Mouse (Mus musculus) lung, adult 18-20 months (tissue): ENCODE results near the gene Axin1.
"Not testable (repeated sequence)": the region's sequence is repeated elsewhere in the genome, so short reads cannot be mapped to it uniquely, and the experiment has no call there.

Experiments
- DNase-seq, 2 experiments: peaks; one replicate each; pipeline ENCODE4 v3.0.0; 2022; ENCODE audit warnings: mixed read lengths in 2 of 2

The Axin1 gene

GRCm38 (mm10) chr17:26122431-26123140, 15.9 kb upstream of the Axin1 start:
- no peak for DNase-seq

DNA sequence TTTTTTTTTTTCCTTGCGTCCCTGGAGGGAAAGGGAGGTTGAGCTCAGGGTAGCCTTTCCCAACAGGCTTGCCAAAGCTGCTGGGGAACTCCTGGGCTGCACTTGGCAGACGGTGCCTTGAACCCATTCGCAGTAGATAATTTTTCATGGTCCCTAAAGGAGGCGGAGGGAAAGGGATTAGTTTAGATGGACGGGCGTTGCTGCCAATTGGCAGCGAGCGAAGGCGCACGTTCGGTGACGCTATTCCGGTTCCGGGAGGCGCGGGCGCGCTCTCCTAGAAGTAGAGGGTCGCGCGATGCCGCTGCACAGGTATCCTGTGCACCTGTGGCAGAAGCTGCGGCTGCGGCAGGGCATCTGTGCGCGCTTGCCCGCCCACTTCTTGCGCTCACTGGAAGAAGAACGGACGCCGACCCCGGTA, 15.2 kb upstream of the Axin1 start, which contains the start of gene Mrpl28:
Gene Mrpl28, plus strand, starts transcription at position 234 of the 418 bp plus-strand sequence.
- DNase-seq, result peak; percentile 91 to 93

GRCm38 (mm10) chr17:26124560-26124959, 13.9 kb upstream of the Axin1 start:
- DNase-seq, result no peak

DNA sequence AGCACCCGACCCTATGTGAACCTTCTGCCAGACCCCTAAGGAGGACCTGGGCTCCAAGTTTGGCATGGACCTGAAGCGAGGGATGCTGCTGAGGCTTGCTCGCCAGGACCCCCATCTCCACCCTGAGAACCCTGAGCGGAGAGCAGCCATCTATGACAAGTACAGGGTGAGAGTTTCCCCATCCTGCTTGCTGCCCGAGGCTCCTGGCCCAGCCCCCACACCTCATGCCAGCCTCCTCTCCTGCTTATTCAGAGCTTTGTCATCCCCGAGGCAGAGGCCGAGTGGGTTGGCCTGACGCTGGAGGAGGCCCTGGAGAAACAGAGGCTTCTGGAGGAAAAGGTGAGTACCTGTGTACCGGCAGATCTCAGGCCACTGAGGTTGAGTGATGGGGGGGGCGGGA, 13.3 kb upstream of the Axin1 start:
- DNase-seq, result no peak

DNA sequence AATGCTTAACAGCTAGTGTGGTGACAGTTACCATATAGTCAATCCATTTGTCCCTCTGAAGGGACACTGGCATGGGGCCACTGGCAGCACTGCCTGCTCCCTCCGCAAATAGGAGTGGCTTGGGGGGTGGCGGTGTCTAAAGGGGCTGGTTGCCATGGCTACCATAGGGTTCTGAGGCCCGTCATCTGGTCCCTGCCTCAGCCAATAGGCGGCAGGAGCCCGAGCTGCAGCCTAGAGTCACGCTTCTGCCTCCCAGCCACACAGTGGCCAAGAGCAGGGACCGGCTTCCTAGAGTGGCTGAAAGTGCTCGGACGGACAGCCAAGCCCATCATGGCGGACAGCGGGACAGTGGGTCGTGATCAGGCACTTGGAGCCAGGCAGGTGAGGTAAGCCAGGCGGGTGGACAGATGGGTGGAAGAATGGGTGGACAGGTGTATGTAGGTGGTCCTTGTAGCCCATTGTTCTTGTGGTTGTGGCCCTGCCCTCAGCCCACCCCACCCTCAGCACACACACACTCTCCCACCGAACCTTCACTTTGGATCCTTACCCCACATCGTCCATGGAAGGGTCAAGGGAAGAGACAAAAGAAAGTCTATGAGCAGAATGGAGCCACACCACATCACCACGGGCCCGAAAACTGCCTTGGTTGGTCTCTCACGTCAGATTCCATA, 7.3 kb upstream of the Axin1 start:
- DNase-seq, result no peak

DNA sequence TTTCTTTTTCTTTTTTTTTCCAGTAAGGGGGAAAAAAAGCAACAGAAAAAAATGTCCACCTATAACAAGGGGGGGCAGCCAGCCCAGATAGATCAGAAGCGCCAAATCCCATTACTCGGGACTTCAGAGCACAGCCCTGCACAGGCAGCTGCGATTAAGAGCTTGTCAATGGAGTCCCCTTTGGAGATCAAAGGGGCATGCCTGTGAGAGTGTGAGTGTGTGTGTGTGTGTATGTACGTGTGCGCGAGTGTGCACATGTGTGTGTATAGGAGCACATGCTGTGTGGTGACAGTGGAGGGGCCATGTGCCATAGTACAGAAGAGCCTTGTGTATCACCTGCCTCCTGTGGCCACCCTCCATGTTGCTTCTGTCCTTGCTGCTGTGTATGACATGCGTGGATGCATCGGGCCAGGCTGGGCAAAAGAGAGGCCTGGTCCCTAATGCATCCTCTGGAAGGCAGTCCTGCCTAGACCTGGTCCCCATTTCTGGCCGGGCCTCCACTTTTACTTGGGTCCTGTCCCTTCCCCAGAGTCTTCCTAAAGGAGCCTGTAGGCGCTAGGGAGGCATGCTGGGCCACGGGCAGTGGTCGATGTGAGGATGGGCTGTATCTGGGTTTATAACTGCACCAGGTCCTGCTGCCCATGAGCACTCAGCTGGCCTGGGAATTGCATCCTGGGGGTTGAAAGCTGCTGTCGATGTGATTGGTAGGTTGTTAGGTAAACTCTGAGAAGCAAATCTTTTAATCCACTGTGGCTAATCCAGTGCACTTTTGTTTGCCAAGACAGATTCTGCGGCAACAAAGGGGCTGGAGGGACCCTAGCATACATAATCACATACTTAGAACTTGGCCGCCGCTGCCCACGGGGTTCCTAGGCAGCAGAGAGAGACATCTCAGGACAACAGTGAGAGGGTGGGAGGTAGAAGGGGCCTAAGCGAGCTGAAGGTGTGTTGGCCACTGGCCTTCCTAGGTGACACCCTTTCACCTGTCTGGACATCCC, 6.3 kb upstream of the Axin1 start:
- DNase-seq, result no peak

GRCm38 (mm10) chr17:26137106-26137750, 1.3 kb upstream of the Axin1 start:
- DNase-seq, result no peak

GRCm38 (mm10) chr17:26137751-26138130, 747 bp upstream of the Axin1 start:
- DNase-seq, result no peak

- DNase-seq, result peak in 1 of 2 experiments; percentile 46
Measured at GRCm38 (mm10) chr17:26138901-26139381, 453 bp downstream of the Axin1 start.

GRCm38 (mm10) chr17:26142796-26143195, 4.3 kb downstream of the Axin1 start:
- no peak for DNase-seq

DNA sequence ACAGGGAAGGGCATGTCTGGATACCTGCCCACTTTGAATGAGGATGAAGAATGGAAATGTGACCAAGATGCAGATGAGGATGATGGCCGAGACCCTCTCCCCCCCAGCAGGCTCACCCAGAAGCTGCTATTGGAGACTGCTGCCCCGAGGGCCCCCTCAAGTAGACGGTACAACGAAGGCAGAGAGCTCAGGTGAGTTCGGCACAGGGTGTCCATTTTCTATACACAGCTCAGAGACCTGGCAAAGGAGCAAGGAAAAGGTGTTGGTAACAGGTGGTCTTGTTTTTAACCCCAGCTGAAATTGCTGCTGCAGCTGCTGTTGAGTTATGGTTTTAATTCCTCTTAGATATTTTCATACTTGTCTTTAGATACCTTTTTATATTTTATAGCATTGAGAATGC, 4.9 kb downstream of the Axin1 start:
- no peak for DNase-seq

- no peak for DNase-seq
Measured at GRCm38 (mm10) chr17:26149056-26149455, 10.6 kb downstream of the Axin1 start.

DNA sequence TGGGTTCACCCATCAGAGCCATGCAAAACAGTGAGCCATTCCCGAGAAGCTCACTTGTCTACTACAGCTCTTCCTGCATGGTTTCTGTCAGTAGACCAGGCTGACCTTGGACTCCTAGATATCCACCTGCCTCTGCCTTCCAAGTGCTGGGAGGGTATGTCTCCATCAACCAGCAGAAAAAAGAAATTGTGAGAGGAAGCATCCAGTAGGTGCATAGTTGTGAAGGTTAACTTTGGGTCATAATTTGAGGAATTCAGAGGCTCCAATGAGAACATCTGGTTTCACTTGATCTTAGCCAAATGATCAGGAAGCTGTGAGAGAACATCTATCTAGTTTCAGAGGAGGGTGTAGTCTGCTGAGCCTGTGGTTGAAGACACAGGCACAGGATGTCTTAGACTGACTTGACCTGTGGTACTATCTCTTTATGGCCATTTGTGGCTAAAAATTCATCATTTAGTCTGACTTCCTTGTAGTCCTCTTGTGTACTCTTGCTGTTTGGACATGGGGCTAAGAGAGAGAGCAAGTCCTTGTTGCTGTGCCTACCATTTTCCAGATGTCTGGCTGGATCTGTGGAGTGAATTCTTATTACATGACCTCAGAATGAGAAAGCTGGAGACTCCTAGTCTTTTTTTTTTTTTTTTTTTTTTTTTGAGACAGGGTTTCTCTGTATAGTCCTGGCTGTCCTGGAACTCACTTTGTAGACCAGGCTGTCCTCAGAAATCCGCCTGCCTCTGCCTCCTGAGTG, 13.6 kb downstream of the Axin1 start:
- DNase-seq, result no peak

DNA sequence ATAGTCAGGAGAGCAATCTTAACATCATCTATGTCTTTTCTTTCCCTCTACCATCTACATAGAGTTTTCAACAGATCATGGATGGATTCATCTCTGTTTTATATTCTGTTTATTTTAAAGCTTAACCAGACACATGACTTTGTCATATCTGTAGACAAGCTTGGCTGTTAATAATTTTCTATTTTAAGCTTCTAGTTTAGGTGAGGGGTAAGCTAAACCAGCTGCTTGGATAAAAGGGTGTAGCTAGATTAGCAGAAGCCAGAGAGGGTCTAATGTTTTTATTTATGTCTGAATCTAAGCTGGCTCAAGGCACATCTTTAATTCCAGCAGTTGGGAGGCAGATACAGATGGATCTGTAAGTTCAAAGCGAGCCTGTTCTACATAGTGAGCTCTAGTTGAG, 24.2 kb downstream of the Axin1 start:
- no peak for DNase-seq

- DNase-seq, result peak; percentile 8 to 17
Measured at GRCm38 (mm10) chr17:26168039-26168438, 29.6 kb downstream of the Axin1 start.

DNA sequence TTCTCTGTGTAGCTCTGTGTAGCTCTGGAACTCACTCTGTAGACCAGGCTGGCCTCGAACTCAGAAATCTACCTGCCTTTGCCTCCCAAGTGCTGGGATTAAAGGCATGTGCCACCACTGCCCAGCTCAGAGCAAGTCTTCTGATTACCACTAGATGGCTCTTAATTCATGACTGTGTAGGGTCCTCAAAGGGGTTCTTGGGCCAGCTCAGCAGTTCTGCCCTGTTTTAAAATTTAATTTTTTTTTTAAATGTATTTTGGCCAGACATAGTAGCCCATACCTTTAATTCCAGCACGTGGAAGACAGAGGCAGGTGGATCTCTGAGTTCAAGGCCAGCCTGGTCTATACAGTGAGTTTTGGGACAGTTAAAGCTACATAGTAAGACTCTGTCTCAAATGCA, 36.8 kb downstream of the Axin1 start:
- not testable (repeated sequence) for DNase-seq

DNA sequence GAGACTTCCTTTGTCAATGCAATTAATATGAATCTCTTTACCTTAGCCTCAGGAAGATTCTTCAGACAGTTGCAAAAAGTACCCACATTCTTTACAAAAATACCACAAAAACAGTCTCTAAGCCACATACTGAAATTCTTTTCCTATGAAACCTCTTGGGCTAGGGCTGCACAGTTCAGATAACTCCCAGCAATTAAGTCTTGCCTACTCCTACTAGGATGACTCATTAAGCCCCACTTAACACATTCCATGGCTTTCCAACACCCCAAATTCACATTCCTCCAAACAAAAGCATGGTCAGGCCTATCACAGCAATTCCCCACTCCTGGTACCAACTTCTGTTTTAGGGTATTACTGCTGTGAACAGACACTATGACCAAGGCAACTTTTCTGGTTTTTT, 40.1 kb downstream of the Axin1 start:
- no peak for DNase-seq

DNA sequence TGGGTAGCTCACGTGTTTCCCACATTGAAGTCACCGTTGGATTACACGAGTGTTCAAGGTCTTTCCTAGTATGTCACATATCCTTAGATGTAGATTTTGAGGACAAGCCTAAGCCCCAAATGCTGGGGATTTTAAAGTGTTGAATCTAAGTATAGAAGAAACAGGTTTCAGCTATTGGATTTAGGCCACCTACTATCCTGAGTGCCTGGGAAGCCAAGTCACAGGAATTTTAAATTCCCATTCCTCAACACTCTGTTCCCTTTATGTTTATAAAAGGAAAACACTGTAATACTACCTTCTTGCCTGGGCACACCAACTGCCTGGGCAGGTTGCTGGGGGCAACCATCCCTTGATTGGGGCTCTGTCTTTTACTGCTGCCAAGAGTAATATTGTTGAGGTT, 42.7 kb downstream of the Axin1 start:
- DNase-seq, result no peak

DNA sequence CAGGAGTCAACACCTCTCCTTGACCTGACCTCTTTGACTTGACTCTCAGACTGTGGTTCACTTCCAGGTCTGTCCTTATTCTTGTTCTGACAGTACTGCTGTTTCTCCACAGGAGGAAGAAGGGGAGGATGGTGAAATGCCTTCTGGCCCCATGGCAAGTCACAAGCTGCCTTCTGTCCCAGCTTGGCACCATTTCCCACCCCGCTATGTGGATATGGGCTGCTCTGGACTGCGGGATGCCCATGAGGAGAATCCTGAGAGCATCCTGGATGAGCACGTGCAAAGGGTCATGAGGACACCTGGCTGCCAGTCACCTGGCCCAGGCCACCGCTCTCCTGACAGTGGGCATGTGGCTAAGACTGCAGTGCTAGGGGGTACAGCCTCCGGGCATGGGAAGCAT, 49.1 kb downstream of the Axin1 start:
- no peak for DNase-seq

GRCm38 (mm10) chr17:26188091-26188805, 49.8 kb downstream of the Axin1 start:
- no peak for DNase-seq

DNA sequence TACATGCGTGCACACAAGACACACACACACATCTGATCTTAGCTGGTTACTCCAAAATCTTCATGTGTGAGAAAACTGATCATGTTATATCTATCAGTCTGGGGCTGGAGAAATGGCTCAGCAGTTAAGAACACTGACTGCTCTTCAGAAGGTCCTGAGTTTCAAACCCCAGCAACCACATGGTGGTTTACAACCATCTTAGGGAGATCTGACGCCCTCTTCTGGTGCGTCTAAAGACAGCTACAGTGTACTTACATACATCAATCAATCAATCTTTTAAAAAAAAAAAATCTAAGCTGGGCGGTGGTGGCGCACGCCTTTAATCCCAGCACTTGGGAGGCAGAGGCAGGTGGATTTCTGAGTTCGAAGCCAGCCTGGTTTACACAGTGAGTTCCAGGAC, 53.0 kb downstream of the Axin1 start:
- DNase-seq, result not testable (repeated sequence)
